Mouse (Mus musculus) effector memory CD4-positive, alpha-beta T cell, adult 5 months (primary cell): ENCODE results near the gene Etv6. TPM values are rescaled to one million over a fixed set of nuclear protein-coding genes. Genes with fewer than 3 reads are reported as not detected.

Source experiments
- polyA plus RNA-seq: library from polyadenylated mRNA; unstranded; fragments of 100-300 nt; shearing (Covaris generic); gene quantifications from one replicate; pipeline ENCODE4 v1.2.1, GENCODE M21; 2017

The Etv6 gene
- 56.3 TPM for polyA plus RNA-seq

GRCm38 (mm10) chr6:134035490-134036405, at the start of gene Etv6:
Gene Etv6 (plus strand): TSS chr6:134035700.

Other genes starting within 250 kb of the Etv6 start
- gene Kap, start 181.9 kb upstream of the Etv6 start, polyA plus RNA-seq: not detected